Mouse (Mus musculus): ENCODE results near the gene Vps52. TPM values are rescaled to one million over a fixed set of nuclear protein-coding genes. Genes with fewer than 3 reads are reported as not detected.

The Vps52 gene
- polyA plus RNA-seq, 1 experiment: 142 TPM

- no peak overlapping the region for H3K4me3 ChIP-seq (ENCODE audit: control insufficient read depth, insufficient read depth, low read length)
- no peak overlapping the region for H3K27ac ChIP-seq (ENCODE audit: control insufficient read depth, insufficient read depth, low read length)
- peaks cover 2% of the 10 kb centered on the region for H3K4me1 ChIP-seq (replicated peaks; ENCODE audit: control insufficient read depth, insufficient read depth, low read length)
- TF ChIP-seq POLR2A (IDR thresholded peaks at IDR 0.05; ENCODE audit: control insufficient read depth, extremely low read depth, insufficient read depth, low read length, poor library complexity): no peak
- TF ChIP-seq CTCF (IDR thresholded peaks at IDR 0.05; ENCODE audit: borderline replicate concordance, control insufficient read depth, extremely low read depth, insufficient read depth, low read length, poor library complexity): no peak
- DNase-seq: no peak
- H3K27me3 ChIP-seq (ENCODE audit: control insufficient read depth, insufficient read depth, low read length): no peaks in the 10 kb centered on the region
- WGBS: 41% methylated on average over 1 of the region's 1 CpGs
- H3K36me3 ChIP-seq (ENCODE audit: control insufficient read depth, insufficient read depth, low read length): no peaks in the 10 kb centered on the region
Measured at GRCm38 (mm10) chr17:33972691-33973090, 17.1 kb downstream of the Vps52 start.

GRCm38 (mm10) chr17:33973572-33973971 lies 18.0 kb downstream of the Vps52 start:
- 78% methylated on average over 3 of the region's 3 CpGs for WGBS
- Histone ChIP-seq H3K4me1 (replicated peaks; ENCODE audit: control insufficient read depth, insufficient read depth, low read length) (peaks cover 8% of the 10 kb centered on the region), H3K36me3 (ENCODE audit: control insufficient read depth, insufficient read depth, low read length) (no peaks in the 10 kb centered on the region), H3K27me3 (ENCODE audit: control insufficient read depth, insufficient read depth, low read length) (no peaks in the 10 kb centered on the region), H3K27ac (ENCODE audit: control insufficient read depth, insufficient read depth, low read length) (no peak overlapping the region), H3K4me3 (ENCODE audit: control insufficient read depth, insufficient read depth, low read length) (no peak overlapping the region)
- no peak for DNase-seq
- TF ChIP-seq POLR2A (IDR thresholded peaks at IDR 0.05; ENCODE audit: control insufficient read depth, extremely low read depth, insufficient read depth, low read length, poor library complexity): no peak
- TF ChIP-seq CTCF (IDR thresholded peaks at IDR 0.05; ENCODE audit: borderline replicate concordance, control insufficient read depth, extremely low read depth, insufficient read depth, low read length, poor library complexity): no peak

- TF ChIP-seq POLR2A (IDR thresholded peaks at IDR 0.05; ENCODE audit: control insufficient read depth, extremely low read depth, insufficient read depth, low read length, poor library complexity) (no peak), CTCF (IDR thresholded peaks at IDR 0.05; ENCODE audit: borderline replicate concordance, control insufficient read depth, extremely low read depth, insufficient read depth, low read length, poor library complexity) (0 out of 2 replicates have a peak, but pooled peaks have one; percentile 11)
- no peaks in the 10 kb centered on the region for H3K27me3 ChIP-seq (ENCODE audit: control insufficient read depth, insufficient read depth, low read length)
- WGBS: 10% methylated on average over 57 of the region's 57 CpGs
- H3K36me3 ChIP-seq (ENCODE audit: control insufficient read depth, insufficient read depth, low read length): no peaks in the 10 kb centered on the region
- no peak for DNase-seq
- no peak overlapping the region for H3K27ac ChIP-seq (ENCODE audit: control insufficient read depth, insufficient read depth, low read length)
- peak overlapping the region; percentile 58 for H3K4me3 ChIP-seq (ENCODE audit: control insufficient read depth, insufficient read depth, low read length)
- peaks cover 28% of the 10 kb centered on the region for H3K4me1 ChIP-seq (replicated peaks; ENCODE audit: control insufficient read depth, insufficient read depth, low read length)
Measured at GRCm38 (mm10) chr17:33977861-33978557, 22.4 kb downstream of the Vps52 start.

- peak overlapping the region; percentile 69 for H3K27ac ChIP-seq (ENCODE audit: control insufficient read depth, insufficient read depth, low read length)
Measured at GRCm38 (mm10) chr17:33978631-33979031, 23.0 kb downstream of the Vps52 start.

GRCm38 (mm10) chr17:33979512-33980050 lies 24.0 kb downstream of the Vps52 start:
- Histone ChIP-seq H3K36me3 (ENCODE audit: control insufficient read depth, insufficient read depth, low read length) (no peaks in the 10 kb centered on the region), H3K27me3 (ENCODE audit: control insufficient read depth, insufficient read depth, low read length) (no peaks in the 10 kb centered on the region), H3K27ac (ENCODE audit: control insufficient read depth, insufficient read depth, low read length) (peak overlapping the region; percentile 69), H3K4me3 (ENCODE audit: control insufficient read depth, insufficient read depth, low read length) (no peak overlapping the region), H3K4me1 (replicated peaks; ENCODE audit: control insufficient read depth, insufficient read depth, low read length) (peaks cover 28% of the 10 kb centered on the region)
- WGBS: 83% methylated on average over 6 of the region's 6 CpGs
- no peak for DNase-seq
- TF ChIP-seq POLR2A (IDR thresholded peaks at IDR 0.05; ENCODE audit: control insufficient read depth, extremely low read depth, insufficient read depth, low read length, poor library complexity): no peak
- no peak for TF ChIP-seq CTCF (IDR thresholded peaks at IDR 0.05; ENCODE audit: borderline replicate concordance, control insufficient read depth, extremely low read depth, insufficient read depth, low read length, poor library complexity)

More at GRCm38 (mm10) chr17:33978631-33979031, 23.0 kb downstream of the Vps52 start:
- Histone ChIP-seq H3K27me3 (ENCODE audit: control insufficient read depth, insufficient read depth, low read length) (no peaks in the 10 kb centered on the region), H3K4me1 (replicated peaks; ENCODE audit: control insufficient read depth, insufficient read depth, low read length) (peaks cover 28% of the 10 kb centered on the region), H3K4me3 (ENCODE audit: control insufficient read depth, insufficient read depth, low read length) (peak overlapping the region; percentile 58), H3K36me3 (ENCODE audit: control insufficient read depth, insufficient read depth, low read length) (no peaks in the 10 kb centered on the region)
- 1% methylated on average over 17 of the region's 17 CpGs for WGBS
- TF ChIP-seq CTCF (IDR thresholded peaks at IDR 0.05; ENCODE audit: borderline replicate concordance, control insufficient read depth, extremely low read depth, insufficient read depth, low read length, poor library complexity): no peak
- peak; percentile 51 for DNase-seq

DNA sequence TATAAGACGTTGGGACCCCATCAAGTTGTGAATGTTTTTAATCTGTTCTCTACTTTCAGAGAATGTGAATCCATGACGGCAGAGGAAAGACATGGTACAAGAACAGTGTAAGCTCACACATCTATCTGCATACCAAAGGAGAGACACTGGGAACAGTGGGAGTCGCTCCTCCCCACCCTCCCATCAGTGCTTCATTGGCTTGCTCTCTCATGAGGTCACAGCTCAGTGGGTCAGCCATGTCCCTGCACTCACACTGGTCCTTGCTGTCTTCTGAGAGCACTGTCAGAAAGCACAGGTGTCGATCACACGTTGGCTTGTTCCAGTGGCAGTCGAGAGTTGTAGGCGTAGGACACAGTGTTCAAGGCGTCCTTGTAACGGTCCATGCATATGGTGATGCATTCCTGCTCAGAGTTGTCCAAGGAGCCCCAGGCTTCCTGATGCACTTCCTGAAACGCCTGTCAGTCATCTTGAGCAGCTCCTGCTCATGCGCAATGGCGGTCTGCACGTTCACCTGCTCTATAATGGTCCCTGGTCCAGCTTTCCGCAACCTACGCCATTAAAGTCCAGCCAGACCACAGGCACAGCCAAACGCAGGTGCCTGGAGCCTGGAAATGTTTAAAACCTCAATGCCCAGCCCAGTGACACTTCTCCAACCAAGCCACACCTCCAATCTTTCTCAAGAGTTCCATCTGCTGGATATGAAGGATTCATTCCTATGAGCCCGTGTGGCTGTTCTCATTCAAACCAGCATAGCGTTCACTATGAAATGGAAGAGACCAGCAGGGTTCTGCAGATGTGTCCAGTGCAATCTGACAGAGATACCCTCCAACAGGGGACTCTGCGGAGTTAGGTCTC lies 24.8 kb downstream of the Vps52 start:
- H3K4me3 ChIP-seq (ENCODE audit: control insufficient read depth, insufficient read depth, low read length): no peak overlapping the region
- no peaks in the 10 kb centered on the region for H3K36me3 ChIP-seq (ENCODE audit: control insufficient read depth, insufficient read depth, low read length)
- H3K4me1 ChIP-seq (replicated peaks; ENCODE audit: control insufficient read depth, insufficient read depth, low read length): peaks cover 28% of the 10 kb centered on the region
- DNase-seq: no peak
- H3K27me3 ChIP-seq (ENCODE audit: control insufficient read depth, insufficient read depth, low read length): no peaks in the 10 kb centered on the region
- H3K27ac ChIP-seq (ENCODE audit: control insufficient read depth, insufficient read depth, low read length): peak overlapping the region; percentile 55
- 86% methylated on average over 19 of the region's 19 CpGs for WGBS
- no peak for TF ChIP-seq CTCF (IDR thresholded peaks at IDR 0.05; ENCODE audit: borderline replicate concordance, control insufficient read depth, extremely low read depth, insufficient read depth, low read length, poor library complexity)
- no peak for TF ChIP-seq POLR2A (IDR thresholded peaks at IDR 0.05; ENCODE audit: control insufficient read depth, extremely low read depth, insufficient read depth, low read length, poor library complexity)
